Mouse (Mus musculus) ovary, postnatal 10 days (tissue): ENCODE results near the gene Frrs1.

Experiments
- DNase-seq: peaks from one replicate; pipeline ENCODE4 v3.0.0; 2022; ENCODE audit warnings: low spot score

Frrs1 gene

DNA sequence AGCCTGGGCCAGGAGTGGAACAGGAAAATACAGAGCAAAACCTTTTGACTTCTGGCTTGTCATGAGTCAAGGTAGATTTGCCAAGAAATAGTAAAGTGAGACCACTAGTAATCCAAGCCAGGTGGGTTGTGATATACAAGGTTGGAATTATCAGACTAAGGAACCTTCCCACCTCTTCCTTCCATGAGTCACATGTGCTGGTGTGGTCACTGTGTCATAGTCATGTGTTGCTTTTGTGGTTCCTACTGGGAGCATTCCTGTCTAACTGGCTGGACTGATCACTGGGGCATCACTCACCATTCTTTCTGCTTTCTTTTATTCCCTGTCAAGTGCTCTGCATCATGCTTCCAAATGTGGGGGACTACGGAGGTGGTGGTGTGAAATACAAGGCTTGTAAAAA, 11.2 kb upstream of the Frrs1 start:
- no peak for DNase-seq

DNA sequence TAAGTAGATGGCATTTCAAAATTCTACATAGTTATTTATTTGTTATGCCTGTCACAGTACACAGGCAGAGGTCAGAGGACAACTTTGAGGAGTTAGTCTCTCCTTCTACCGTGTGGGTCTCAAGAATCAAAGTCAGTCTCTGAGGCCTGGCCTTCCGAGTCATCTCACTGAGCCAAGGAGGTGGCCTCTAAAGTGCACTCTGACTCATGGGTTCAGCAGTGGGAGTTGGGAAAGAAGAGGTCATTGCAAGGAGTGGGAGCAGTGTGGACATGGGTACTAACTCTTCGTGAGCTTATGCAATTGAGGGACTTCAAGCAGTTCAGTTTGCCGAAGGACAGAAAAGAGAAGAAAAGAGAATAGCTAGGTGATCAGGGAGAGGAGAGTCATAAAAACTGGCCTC, 10.3 kb upstream of the Frrs1 start:
- no peak for DNase-seq

DNA sequence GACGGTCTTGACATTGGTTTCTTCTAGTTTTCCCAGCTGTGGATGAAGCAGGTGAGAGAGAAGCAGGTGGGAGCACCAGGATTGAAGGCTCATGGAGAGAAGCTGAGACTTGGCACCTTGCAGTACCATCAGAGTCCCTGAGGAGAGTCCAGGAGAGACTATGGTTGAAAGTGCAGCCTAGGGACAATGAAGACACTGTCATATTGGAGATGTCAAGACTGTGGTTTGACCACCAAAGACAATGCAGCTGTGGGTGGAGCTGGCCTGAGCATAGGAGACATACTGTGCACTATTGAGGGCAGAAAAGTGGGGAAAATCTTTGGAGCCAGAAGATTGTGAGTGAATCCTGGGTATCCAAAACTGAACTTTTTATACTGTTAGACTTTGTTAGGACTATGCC, 8.9 kb upstream of the Frrs1 start:
- no peak for DNase-seq

DNA sequence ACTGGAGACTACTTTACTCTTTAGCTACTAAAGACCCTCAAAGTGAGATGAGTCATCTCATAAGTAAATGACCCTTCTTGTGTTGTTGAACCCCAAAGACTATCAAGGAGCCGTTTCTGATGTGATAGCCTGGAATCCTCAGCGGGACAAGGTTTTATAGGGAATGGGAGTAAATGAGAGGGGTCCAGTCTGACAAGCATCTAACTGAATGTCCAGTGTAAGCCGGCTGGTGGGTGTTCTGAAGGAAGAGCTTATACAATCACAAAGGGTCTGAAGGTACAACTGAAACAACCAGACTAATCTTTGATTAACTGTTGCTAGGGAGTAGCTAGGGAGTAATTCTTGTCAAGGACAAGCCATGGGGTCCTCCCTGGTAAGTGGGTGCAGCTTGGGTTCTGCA, 6.8 kb upstream of the Frrs1 start:
- DNase-seq = no peak

DNA sequence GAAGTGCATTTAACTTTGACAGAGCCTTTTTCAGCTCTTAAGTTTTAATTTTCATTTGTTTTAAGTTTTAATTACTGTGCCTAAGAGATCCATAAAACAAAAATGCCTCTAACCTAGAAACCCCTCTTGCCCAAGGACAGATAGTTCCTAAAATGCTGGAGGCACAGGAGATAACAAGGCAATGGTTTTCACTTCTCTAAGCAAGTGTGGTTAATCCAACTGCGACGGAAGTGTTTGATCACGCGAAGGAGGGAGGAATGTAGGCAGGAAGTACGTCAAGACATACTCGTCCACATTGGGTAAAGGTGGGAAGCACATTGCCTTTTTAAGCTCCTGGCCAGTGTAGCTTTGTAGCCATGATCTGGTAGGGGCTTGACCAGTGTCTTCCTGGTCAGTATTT, 1.7 kb upstream of the Frrs1 start:
- no peak for DNase-seq

DNA sequence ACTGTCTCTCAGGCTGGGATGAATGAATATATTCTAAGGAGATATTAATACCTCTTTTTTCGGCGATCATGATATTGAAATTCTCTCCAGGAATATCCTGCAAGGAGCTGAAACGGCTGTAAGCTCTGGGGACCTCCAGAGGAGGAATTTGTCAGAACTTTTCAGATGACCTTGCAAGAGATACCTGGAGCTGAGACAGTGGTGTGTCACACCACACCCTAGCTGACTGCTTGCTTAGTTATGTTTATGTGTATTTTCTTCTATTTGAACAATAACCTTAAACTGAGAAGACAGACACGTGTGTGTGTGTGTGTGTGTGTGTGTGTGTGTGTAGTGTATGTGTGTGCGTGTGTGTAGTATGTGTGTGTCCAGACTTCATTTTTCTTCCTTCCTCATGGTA, 488 bp downstream of the Frrs1 start:
- no peak for DNase-seq

DNA sequence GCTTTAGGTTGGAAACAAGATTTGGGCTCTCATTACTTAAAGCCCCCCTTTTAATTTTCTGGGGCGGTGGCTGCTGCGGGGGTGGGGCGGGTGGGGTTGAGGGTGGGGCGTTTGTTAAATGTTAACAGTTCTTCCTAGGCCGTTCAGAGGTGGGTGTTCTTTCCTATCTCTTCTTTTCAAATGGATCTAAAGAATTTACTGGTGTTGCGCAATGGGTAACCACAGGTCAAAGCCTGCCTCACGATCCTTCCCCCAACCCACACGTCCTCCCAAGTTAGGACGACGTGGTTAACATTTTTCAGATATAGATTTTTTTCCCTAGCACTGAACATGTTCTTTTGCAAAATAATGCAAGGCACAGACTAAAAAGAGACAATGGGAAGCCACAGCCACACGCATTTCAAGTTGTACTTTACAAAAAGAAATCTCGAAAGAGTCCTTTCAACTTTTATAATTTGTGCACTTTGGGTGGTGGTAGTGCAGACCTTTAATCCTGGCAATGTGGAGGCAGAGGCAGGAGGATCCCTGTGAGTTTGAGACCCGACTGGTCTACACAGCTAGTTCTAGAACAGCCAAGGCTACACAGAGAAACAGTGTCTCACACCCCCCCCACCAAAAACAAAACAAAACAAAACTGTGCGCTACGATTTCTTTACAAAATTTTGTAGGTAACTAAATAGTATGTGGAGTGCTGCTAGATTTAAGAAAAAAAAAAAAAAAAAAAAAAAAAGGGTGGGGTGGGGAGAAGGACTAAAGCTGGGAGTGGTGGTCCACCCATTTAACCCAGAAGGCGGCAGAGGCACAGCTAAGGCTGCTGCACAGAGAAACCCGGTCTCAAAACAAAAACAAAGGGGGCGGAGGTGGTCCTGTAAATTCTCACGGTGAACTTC, 1.3 kb downstream of the Frrs1 start:
- no peak for DNase-seq

DNA sequence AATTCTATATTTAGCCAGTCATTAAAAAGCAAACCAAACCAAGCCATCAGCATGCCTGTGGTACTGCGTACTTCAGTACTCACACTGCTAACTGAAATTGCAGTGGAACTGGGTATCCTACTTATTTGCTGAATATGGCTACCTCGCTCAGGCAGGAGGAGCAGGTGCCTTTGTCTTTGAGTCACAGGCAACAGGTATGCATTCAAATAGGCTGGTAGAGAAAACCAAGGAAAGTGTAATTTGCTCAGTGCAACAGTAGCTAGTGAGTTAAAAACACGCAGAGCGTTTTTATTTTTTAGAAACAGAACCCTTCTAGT, 1.9 kb downstream of the Frrs1 start:
- DNase-seq = no peak

DNA sequence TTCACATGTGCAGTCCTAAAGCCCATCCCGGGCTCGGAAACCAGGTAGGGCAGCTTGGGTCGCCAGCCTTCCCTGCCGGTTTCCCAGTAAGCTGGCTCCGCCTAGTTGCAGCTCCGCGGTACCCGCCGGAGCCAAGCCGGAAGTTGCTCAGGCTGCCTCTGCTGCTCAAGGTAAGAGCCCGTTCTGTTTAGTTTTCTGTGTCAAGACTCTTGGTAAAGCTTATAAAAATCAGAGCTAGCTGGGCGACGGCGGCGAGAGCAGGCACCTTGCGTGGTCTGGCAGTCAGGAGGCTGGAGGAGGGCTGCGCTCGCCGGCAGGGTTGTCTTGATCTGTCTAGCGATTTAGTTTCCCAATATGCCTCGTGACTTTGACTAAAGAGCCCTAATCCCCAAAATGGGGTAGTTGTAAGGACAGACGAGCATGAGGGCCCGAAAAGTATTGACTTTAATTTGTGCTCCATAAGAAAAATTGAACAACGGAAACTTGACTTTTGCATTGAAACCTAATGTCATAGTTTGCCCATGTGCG, 2.3 kb downstream of the Frrs1 start:
- peak; percentile 18 for DNase-seq

DNA sequence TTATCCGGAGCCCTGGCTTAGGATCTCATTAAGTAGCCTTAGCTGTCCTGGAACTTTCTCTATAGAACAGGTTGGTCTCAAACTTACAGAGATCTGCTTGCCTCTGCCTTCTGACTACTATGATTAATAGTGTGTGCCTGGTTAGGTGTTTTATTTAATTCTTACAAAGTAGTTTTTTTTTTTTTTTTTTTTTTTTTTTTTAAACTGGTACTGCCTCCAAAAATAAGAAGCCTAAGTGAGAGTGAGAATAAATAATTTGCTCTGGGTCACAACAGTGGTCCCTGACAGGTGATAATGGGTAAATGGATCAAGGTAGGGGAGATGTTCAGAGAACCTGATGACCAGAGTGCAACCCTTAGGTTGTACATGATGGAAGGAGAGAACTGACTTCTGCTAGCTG, 3.4 kb downstream of the Frrs1 start:
- DNase-seq = no peak

DNA sequence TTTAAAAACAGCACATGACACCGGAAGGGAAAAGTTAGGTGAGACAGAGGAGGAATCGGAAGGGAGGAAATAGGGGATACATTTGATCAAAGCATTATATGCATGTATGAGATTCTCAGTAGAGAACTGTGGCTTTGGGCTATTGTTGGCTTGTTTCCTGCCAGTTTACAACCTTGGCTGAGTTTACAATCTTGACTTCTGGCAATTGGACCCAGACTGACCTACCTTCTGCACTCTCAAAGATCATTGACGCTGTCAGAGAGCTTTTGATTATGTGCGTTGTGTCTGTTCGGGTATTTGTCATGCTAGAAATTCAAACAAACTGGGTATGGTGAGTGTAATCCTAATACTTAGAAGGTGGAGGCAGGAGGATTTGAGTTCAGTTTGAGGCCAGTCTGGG, 5.2 kb downstream of the Frrs1 start:
- no peak for DNase-seq

DNA sequence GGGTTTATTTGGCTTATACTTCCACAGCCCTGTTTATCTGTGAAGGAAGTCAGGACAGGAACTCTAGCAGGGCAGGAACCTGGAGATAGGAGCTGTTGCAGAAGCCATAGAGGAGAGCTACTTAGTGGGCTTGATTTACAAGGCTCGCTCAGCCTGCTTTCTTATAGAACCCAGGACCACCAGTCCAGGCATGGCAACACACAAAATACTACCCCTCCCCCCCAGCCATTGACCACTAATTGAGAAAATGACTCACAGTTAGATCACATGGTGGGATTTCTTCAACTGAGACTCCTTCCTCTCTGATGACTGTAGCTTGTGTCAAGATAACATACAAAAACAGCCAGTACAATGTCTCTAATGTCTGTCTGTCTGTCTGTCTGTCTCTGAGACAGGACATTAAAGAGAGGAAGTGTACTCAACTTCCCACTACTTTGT, 6.0 kb downstream of the Frrs1 start:
- no peak for DNase-seq

DNA sequence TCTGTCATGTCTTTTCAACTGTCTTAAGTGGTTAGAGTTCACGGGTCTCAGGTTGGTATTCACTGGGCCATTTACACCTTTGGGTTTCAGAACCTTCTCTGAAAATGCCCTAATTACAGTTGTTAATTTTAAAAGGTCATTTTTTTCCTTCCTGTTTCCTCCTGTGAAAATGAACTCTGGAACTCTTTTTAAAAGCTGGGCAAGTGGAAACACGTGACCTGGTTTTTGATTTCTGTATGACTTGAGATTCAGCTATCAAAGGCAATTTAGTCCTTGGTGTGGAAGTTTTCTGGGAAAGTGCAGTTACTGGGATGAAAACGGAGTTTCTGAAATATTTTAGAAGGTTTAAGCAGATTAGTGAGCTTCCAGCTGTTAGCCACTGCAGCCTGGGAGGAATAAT, 11.1 kb downstream of the Frrs1 start:
- DNase-seq = no peak

DNA sequence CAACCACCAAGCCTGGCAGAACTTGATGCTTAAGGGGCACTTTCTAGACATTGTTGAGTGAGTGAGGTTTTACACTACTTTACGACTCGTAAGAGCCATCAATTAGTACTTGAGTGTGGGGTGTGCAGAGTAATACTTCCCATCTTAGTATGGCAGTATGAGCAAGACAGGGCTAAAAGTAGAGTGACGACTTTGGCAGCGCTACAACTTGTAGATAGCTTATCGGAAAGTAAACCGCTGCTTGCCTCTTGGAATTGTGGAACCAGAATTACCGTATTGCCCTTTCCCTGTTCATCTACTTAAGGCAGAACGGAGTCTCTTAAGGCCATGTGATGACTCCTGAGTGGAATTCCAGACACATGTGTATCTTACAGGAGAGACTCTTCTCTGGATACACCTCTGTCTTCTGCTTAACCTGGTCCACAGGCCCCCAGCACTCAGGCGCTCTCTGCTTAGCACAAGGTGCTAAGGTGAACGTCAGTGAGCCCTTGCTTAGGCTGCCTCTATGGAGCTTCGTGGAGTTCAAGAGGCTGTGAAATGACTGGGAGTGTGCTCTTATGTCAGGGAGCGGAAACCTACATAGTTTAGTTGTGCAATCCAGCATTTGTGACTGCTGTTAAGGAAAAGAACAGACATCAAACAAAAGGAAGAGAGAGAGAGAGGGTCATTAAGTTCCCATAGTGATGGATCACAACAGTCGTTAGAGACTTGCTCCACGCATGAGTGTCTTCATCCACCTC, 23.1 kb downstream of the Frrs1 start:
- DNase-seq = no peak

DNA sequence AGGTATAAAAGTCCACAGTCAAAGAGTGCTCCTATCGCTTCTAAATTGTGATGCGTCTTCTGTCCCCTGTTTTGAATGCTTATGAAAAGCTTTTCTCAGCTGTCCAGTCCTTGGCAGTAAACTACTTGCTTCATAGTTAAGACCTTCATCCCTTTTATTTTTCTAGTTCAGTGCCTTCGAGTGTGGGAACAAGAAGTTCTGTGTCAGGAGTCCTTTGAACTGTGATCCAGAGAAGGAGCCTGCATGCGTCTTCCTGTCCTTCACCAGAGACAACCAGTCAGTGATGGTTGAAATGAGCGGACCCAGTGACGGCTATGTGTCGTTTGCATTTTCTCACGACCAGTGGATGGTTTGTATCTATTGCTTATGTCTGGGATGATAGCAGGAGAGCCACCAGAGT, 25.7 kb downstream of the Frrs1 start:
- DNase-seq = no peak

DNA sequence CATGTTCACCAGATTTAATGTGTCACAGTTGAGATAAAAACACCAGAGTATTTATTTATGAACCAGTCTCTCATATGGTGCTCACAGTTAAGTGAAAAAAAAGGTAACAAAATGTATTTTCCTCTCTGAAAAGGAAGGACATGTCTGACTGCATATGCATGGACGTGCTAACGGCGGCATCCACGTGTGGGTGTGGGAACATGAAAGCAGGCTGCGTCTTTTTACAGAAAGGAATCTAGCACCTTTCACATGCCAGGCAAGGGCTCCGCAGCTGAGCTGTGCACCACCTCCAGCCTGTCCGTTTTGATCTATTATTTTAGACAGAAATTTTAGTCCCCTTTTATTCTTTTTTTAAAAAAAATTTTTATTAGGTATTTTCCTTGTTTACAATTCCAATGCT, 30.1 kb downstream of the Frrs1 start:
- no peak for DNase-seq

DNA sequence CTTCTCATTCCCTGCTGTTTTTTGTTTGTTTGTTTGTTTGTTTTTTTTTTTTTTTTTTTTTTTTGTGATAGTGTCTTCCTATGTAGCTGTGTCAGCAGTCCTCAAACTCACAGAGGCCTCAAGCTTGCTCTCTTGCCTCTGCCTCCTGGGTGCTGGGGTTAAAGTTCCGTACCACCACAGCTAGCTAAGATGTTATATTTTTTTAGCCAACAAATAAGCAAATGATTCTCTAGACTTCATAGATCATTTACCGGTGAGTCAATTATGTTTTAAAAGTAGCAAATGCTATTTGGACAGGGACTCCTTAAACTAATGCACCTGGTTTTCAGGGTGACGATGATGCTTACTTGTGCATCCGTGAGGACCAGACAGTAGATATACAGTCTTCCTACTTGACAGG, 31.3 kb downstream of the Frrs1 start:
- no peak for DNase-seq

DNA sequence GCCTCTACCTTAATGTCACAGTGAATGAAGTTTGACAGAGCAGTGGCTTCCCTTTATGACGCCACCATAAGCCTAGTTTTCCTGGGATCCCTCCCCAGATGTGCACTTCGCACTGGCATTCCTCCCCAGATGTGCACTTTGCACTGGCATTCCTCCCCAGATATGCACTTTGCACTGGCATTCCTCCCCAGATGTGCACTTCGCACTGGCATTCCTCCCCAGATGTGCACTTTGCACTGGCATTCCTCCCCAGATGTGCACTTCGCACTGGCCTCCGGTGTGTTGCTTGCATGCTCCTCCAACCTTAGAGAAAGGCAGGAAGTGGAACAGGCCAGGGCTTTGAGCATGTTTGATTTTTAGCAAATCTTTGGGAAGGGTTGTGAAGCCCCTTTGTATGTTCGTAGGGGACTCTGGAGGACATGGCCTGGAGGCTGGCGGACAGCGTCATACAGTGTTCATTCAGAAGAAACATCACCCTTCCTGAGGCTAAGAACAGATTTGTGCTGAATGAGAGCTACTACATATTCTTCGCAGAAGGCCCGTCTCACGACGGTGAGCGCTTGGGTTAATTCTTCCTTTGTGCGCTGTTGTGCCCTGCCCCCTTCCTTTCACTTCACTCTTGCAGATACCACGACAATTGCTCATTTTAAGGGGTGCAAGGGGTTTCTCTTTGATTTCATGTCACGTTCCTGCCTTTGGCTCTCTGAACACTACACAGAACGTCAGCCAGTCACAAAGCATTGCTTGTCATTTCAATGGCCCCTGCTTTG, 32.4 kb downstream of the Frrs1 start:
- no peak for DNase-seq

DNA sequence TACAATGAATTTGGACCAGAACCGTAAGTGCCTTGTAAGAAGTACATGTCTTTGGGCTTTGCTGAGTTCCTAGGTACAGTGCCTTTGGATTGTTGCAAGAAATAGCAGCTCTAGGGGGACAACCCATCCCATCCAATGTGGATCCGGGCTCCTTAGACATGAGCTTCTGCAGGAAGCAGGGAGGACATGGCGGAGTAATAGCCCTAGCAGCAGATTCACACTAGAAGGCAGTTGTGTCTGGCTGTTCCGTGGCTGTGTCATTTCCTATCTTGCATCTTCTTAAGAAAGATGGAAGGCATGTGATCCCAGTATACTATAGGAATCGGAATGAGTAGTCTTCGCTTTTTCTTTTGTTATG, 32.9 kb downstream of the Frrs1 start:
- no peak for DNase-seq

DNA sequence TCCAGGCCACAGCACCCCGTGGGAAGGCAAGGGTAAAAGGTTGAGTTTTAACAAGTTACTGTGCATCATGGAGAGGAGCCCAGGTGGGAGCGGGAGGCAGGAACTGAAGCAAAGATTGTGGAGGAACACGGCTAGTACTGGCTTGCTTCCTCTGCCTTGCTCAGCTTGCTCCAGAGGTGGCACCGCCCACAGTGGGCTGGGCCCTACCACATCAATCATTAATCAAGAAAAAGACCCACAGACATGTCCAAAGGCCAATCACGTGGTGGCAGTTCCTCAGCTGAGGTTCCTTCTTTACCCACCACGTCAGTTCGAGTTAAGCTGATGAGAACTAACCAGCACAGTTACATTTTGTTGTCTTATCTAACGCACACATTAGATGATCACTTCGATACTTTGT, 33.6 kb downstream of the Frrs1 start:
- DNase-seq = no peak

DNA sequence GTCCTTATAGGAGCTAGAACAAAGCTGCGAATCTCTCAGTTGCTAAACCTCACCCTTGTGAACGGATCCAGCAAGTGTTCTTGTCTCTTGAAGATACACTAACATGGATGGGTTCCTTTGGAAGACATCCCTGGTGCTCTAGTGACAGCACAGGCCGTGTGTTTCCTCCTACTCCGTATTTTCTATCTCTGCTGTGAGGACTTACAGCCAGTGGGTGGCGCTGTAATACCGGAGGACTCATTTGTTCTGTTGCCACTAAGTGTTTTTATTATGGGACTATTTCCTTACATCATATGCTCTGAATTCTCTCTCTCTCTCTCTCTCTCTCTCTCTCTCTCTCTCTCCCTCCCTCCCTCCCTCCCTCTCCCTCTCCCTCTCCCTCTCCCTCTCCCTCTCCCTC, 44.9 kb downstream of the Frrs1 start:
- DNase-seq = peak; percentile 22

DNA sequence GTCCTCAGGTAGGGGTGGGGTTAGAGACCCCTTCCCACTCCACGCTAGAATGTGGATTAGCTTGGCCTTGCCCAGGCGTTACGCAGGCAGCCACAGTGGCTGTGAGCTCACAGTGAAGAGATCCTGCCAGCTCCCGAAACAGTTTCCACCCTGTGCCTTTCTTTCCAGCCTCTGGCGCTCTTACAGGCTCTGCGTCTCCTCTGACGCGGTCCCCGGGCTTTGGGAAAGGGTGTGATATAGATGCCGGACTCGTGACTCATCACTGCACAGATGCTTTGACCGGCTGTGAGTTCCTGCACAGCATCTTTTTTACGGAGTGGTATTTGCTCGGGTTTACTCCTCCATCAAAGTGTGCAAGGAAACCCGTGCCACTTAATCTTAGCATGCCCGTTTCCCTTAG, 46.6 kb downstream of the Frrs1 start:
- no peak for DNase-seq

DNA sequence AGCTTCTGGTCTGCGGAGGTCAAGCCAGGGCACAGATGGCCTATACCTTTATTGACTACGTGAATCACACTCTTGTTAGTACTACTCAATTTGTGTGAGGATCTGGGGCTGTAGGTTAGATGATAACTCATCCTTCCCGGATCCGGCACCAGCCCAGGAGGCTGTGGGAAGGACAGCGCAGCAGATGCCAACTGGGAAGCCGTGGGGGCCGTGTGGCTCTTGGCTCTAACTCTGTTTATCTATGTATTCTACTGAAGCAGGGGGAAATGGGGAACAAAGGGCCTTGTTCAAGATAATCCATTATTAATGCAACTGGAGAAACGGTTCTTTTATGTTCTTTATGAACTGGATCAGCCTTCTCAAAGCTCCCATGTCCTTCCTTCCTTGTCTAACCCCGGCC, 47.3 kb downstream of the Frrs1 start:
- no peak for DNase-seq
